In genomic region chr8:123627410-123628147, GRCm38 (mm10) we compare ENCODE assay signal across 9 mouse cellular contexts. TPM values are rescaled to one million over a fixed set of nuclear protein-coding genes. Genes with fewer than 3 reads are reported as not detected.
DNase-seq lines count a peak whose midpoint lies in the region; ATAC-seq and TF ChIP-seq lines count a peak whose summit lies in the region.
"Had no signal": no experiment of that assay in that cellular context is flagged by ENCODE, and none has a peak within 500 bp of the region (broad histone marks: within the 10 kb centered on the region; RNA-seq: fewer than 3 reads in every experiment).

No protein-coding gene starts in this region.

- H3K27ac ChIP-seq in forebrain, embryonic 11.5 days (ENCODE audit: low read depth, low read length): no peak overlapping the region
- H3K27ac ChIP-seq in forebrain, embryonic 12.5 days: no peak overlapping the region
- no peak overlapping the region for H3K27ac ChIP-seq in liver, postnatal 0 days (ENCODE audit: low read depth)
- H3K27ac ChIP-seq in liver, embryonic 12.5 days: no peak overlapping the region
- no peak overlapping the region for H3K27ac ChIP-seq in CH12.LX (ENCODE audit: insufficient read depth, low read depth)
- peak overlapping the region; percentile 31; the same call in 1 of the 2 replicates for H3K27ac ChIP-seq in intestine, postnatal 0 days (ENCODE audit: low read depth, low read length)

- no peak overlapping the region for H3K4me3 ChIP-seq in forebrain, embryonic 11.5 days (ENCODE audit: low read depth, low read length)
- no peak overlapping the region for H3K4me3 ChIP-seq in forebrain, embryonic 12.5 days (replicated peaks)
- no peak overlapping the region for H3K4me3 ChIP-seq in liver, postnatal 0 days (ENCODE audit: low read depth, low read length)
- H3K4me3 ChIP-seq in liver, embryonic 12.5 days: no peak overlapping the region
- no peak overlapping the region for H3K4me3 ChIP-seq in CH12.LX (replicated peaks in 1 of 3; ENCODE audit: low read depth in 2 of 3, low read length in 2 of 3, poor library complexity in 1 of 3)
- H3K4me3 ChIP-seq in intestine, postnatal 0 days (ENCODE audit: low read depth, low read length): no peak overlapping the region

- H3K27me3 ChIP-seq in forebrain, embryonic 11.5 days (ENCODE audit: control insufficient read depth, insufficient read depth, low read length): peaks cover 21% of the 10 kb centered on the region
- H3K27me3 ChIP-seq in forebrain, embryonic 12.5 days: peaks cover 62% of the 10 kb centered on the region
- peaks cover 23% of the 10 kb centered on the region for H3K27me3 ChIP-seq in liver, postnatal 0 days (ENCODE audit: insufficient read depth, low read length)
- H3K27me3 ChIP-seq in liver, embryonic 12.5 days (replicated peaks): peaks cover 71% of the 10 kb centered on the region
- H3K27me3 ChIP-seq in CH12.LX (replicated peaks): peaks cover 21% of the 10 kb centered on the region
- peaks cover 16% of the 10 kb centered on the region; the same call in 1 of the 2 replicates for H3K27me3 ChIP-seq in intestine, postnatal 0 days (replicated peaks; ENCODE audit: control insufficient read depth, insufficient read depth, low read length)

- H3K4me1 ChIP-seq in forebrain, embryonic 11.5 days (replicated peaks; ENCODE audit: control insufficient read depth, insufficient read depth, low read length): 0 out of 2 replicates have a peak, but pooled peaks cover 2% of the 10 kb centered on the region
- H3K4me1 ChIP-seq in forebrain, embryonic 12.5 days: peaks cover 14% of the 10 kb centered on the region
- H3K4me1 ChIP-seq in liver, postnatal 0 days (ENCODE audit: insufficient read depth): peaks cover 4% of the 10 kb centered on the region
- H3K4me1 ChIP-seq in liver, embryonic 12.5 days: peaks cover 27% of the 10 kb centered on the region
- H3K4me1 ChIP-seq in CH12.LX (ENCODE audit: control insufficient read depth in 1 of 2, insufficient read depth in 2 of 2): peaks cover 10 to 21% of the 10 kb centered on the region in 2 experiments
- 0 out of 2 replicates have a peak, but pooled peaks cover 5% of the 10 kb centered on the region for H3K4me1 ChIP-seq in intestine, postnatal 0 days (replicated peaks; ENCODE audit: control insufficient read depth, insufficient read depth, low read length)

- 62% methylated on average over 6 of the region's 6 CpGs for WGBS in forebrain, embryonic 11.5 days
- 54% methylated on average over 6 of the region's 6 CpGs for WGBS in forebrain, embryonic 12.5 days
- WGBS in liver, postnatal 0 days (ENCODE audit: insufficient replicate concordance): 57% methylated on average over 6 of the region's 6 CpGs
- WGBS in liver, embryonic 12.5 days (ENCODE audit: insufficient replicate concordance): 49% methylated on average over 6 of the region's 6 CpGs
- 44% methylated on average over 6 of the region's 6 CpGs for whole genome bisulfite sequencing in intestine, postnatal 0 days

- H3K79me2 ChIP-seq in CH12.LX (replicated peaks; ENCODE audit: control insufficient read depth, extremely low read depth, insufficient read depth, poor library complexity, severe bottlenecking): no peaks in the 10 kb centered on the region

- DNase-seq in forebrain, embryonic 11.5 days (ENCODE audit: low spot score): peak; percentile 13
- DNase-seq in liver, postnatal 0 days: no peak
- no peak for DNase-seq in CH12.LX (ENCODE audit: extremely low read depth)
- no peak for DNase-seq in frontal cortex, postnatal 36 days (ENCODE audit: low spot score in 2 of 2)
- no peak for DNase-seq in urinary bladder, adult 18-20 months (ENCODE audit: low spot score in 2 of 2)
- DNase-seq: gastrocnemius, postnatal 25 days had no signal

- TF ChIP-seq EP300 in liver, postnatal 0 days (IDR thresholded peaks at IDR 0.05; ENCODE audit: low read depth): no peak
- TF ChIP-seq EP300 in CH12.LX (IDR thresholded peaks at IDR 0.05; ENCODE audit: low read length): no peak

- TF ChIP-seq POLR2A in CH12.LX (IDR thresholded peaks at IDR 0.05; ENCODE audit: low read depth, low read length): no peak

- dilution Hi-C loops in CH12.LX (cut with MboI; ENCODE audit: extremely low pct_ligation_motif_present, extremely low pct_unique_long_range_greater_than_20kb, low sequenced_read_pairs): no loop called here

- H3K9ac ChIP-seq in forebrain, embryonic 11.5 days (ENCODE audit: low read length): no peak overlapping the region
- H3K9ac ChIP-seq in forebrain, embryonic 12.5 days: no peak overlapping the region
- H3K9ac ChIP-seq in liver, postnatal 0 days (replicated peaks): no peak overlapping the region
- H3K9ac ChIP-seq in liver, embryonic 12.5 days: no peak overlapping the region
- no peak overlapping the region for H3K9ac ChIP-seq in CH12.LX (ENCODE audit: insufficient read depth, low read depth)
- H3K9ac ChIP-seq in intestine, postnatal 0 days (ENCODE audit: low read depth, low read length): no peak overlapping the region

- no peak for TF ChIP-seq CTCF in liver, postnatal 0 days (IDR thresholded peaks at IDR 0.05; ENCODE audit: low read depth)
- TF ChIP-seq CTCF in CH12.LX (conservative IDR thresholded peaks at IDR 0.05 in 1 of 2, IDR thresholded peaks at IDR 0.05 in 1 of 2; ENCODE audit: low read depth in 2 of 2, low read length in 2 of 2): peak in 1 of 2 experiments; percentile 70; a peak in 2 of 4 replicates
- no peak; the same call in 1 of the 2 replicates for TF ChIP-seq CTCF in intestine, postnatal 0 days (IDR thresholded peaks at IDR 0.05; ENCODE audit: low read depth)

- no peak; the same call in 1 of the 2 replicates for TF ChIP-seq RAD21 in CH12.LX (IDR thresholded peaks at IDR 0.05; ENCODE audit: low read depth, low read length)

- H3K36me3 ChIP-seq in forebrain, embryonic 11.5 days (ENCODE audit: control insufficient read depth, insufficient read depth, low read length): no peaks in the 10 kb centered on the region
- H3K36me3 ChIP-seq in forebrain, embryonic 12.5 days (replicated peaks): no peaks in the 10 kb centered on the region
- H3K36me3 ChIP-seq in liver, postnatal 0 days (replicated peaks; ENCODE audit: insufficient read depth, low read length): no peaks in the 10 kb centered on the region
- no peaks in the 10 kb centered on the region for H3K36me3 ChIP-seq in liver, embryonic 12.5 days
- H3K36me3 ChIP-seq in CH12.LX (replicated peaks in 1 of 2; ENCODE audit: control insufficient read depth in 1 of 2, insufficient read depth in 1 of 2, low read length in 1 of 2): no peaks in the 10 kb centered on the region
- no peaks in the 10 kb centered on the region for H3K36me3 ChIP-seq in intestine, postnatal 0 days (ENCODE audit: control insufficient read depth, insufficient read depth)

- ATAC-seq in forebrain, embryonic 11.5 days (replicated peaks; ENCODE audit: low FRiP score): no peak
- ATAC-seq in forebrain, embryonic 12.5 days (ENCODE audit: low FRiP score): no peak
- peak; percentile 62 for ATAC-seq in liver, postnatal 0 days
- ATAC-seq in liver, embryonic 12.5 days: no peak
- peak; percentile 60; the same call in 1 of the 2 replicates for ATAC-seq in intestine, postnatal 0 days

- no peak overlapping the region for H3K4me2 ChIP-seq in forebrain, embryonic 11.5 days (ENCODE audit: low read depth, low read length, severe bottlenecking)
- no peak overlapping the region for H3K4me2 ChIP-seq in forebrain, embryonic 12.5 days
- H3K4me2 ChIP-seq in liver, postnatal 0 days (ENCODE audit: low read depth, low read length): no peak overlapping the region
- no peak overlapping the region for H3K4me2 ChIP-seq in liver, embryonic 12.5 days
- peak overlapping the region; percentile 99; the same call in 1 of the 2 replicates for H3K4me2 ChIP-seq in CH12.LX (ENCODE audit: insufficient read depth, low read depth, poor library complexity, severe bottlenecking)
- peak overlapping the region; percentile 66; the same call in 1 of the 2 replicates for H3K4me2 ChIP-seq in intestine, postnatal 0 days (replicated peaks; ENCODE audit: low read depth)

- no peaks in the 10 kb centered on the region for H3K9me3 ChIP-seq in forebrain, embryonic 11.5 days (ENCODE audit: control insufficient read depth, low read length)
- H3K9me3 ChIP-seq in forebrain, embryonic 12.5 days: no peaks in the 10 kb centered on the region
- no peaks in the 10 kb centered on the region for H3K9me3 ChIP-seq in liver, postnatal 0 days (ENCODE audit: low read length)
- no peaks in the 10 kb centered on the region for H3K9me3 ChIP-seq in liver, embryonic 12.5 days (replicated peaks)
- no peaks in the 10 kb centered on the region for H3K9me3 ChIP-seq in CH12.LX (replicated peaks; ENCODE audit: low read length)
- H3K9me3 ChIP-seq in intestine, postnatal 0 days (ENCODE audit: control insufficient read depth): no peaks in the 10 kb centered on the region

- in situ Hi-C loops in CH12.LX (cut with MboI; ENCODE audit: low pct_ligation_motif_present, low pct_unique_long_range_greater_than_20kb, low sequenced_read_pairs): no loop called here

TF ChIP-seq in CH12.LX, 34 proteins besides CTCF, POLR2A, EP300 and RAD21:
- TF ChIP-seq USF1 (IDR thresholded peaks at IDR 0.05; ENCODE audit: low read depth, low read length) (no peak), ZKSCAN1 (IDR thresholded peaks at IDR 0.05; ENCODE audit: borderline replicate concordance, low read depth, low read length) (no peak), MEF2A (IDR thresholded peaks at IDR 0.05; ENCODE audit: borderline replicate concordance, low read depth, low read length) (no peak), ZC3H11A (IDR thresholded peaks at IDR 0.05; ENCODE audit: low read depth, low read length) (no peak), HCFC1 (IDR thresholded peaks at IDR 0.05; ENCODE audit: low read depth, low read length) (no peak), TBP (conservative IDR thresholded peaks at IDR 0.05; ENCODE audit: low read depth, low read length) (0 out of 2 replicates have a peak, but pooled peaks have one; percentile 46), MXI1 (IDR thresholded peaks at IDR 0.05; ENCODE audit: low read depth, low read length) (no peak), JUN (IDR thresholded peaks at IDR 0.05; ENCODE audit: insufficient read depth, low read depth, low read length) (no peak)

RNA-seq across cellular contexts. Expression of gene Rhou, which starts 26.1 kb away (rescaled TPM):
- 8.1 and 9.1 TPM in 2 replicates for polyA plus RNA-seq in forebrain, embryonic 11.5 days (2014; fragmentation: Nextera tagmentation; extraction: Ambion mirVana)
- polyA plus RNA-seq in forebrain, embryonic 12.5 days (2016; fragmentation: Nextera tagmentation; extraction: Ambion mirVana): 7.6 and 7.9 TPM in 2 replicates
- 2.8 and 3.8 TPM in 2 replicates for polyA plus RNA-seq in liver, postnatal 0 days (2015; fragmentation: Nextera tagmentation; extraction: Ambion mirVana)
- 1.6 and 1.9 TPM in 2 replicates for polyA plus RNA-seq in liver, embryonic 12.5 days (2016; fragmentation: Nextera tagmentation; extraction: Ambion mirVana)
- total RNA-seq in CH12.LX (2012; rRNA removed) (0.08 TPM in 1 of 2 replicates, not detected in the other), CH12.LX (2014; rRNA removed) (not detected in 2 replicates)
- 0.16 TPM in 1 of 2 replicates, not detected in the other for polyA plus RNA-seq in CH12.LX (2012; ENCODE audit: insufficient read length, low read depth)
- polyA plus RNA-seq in intestine, postnatal 0 days (2015; fragmentation: Nextera tagmentation; extraction: Ambion mirVana): 18.7 and 19.5 TPM in 2 replicates

Comparison
In these comparisons a context has a peak if more than half of its experiments do, and no peak if none do; other contexts are left out.
1. ATAC-seq: peak in liver, postnatal 0 days (single experiment) and intestine, postnatal 0 days (single experiment); none in forebrain, embryonic 11.5 days (single experiment), forebrain, embryonic 12.5 days (single experiment) and liver, embryonic 12.5 days (single experiment).
2. H3K4me2 ChIP-seq: peak in CH12.LX (single experiment) and intestine, postnatal 0 days (single experiment); none in forebrain, embryonic 11.5 days (single experiment), forebrain, embryonic 12.5 days (single experiment), liver, postnatal 0 days (single experiment) and liver, embryonic 12.5 days (single experiment).